Comparison of ENCODE assay signal across 8 mouse cellular contexts in genomic region chr16:18396201-18396600, GRCm38 (mm10). TPM values are rescaled to one million over a fixed set of nuclear protein-coding genes. Genes with fewer than 3 reads are reported as not detected.
DNase-seq lines count a peak whose midpoint lies in the region; ATAC-seq and TF ChIP-seq lines count a peak whose summit lies in the region.

No protein-coding gene starts in this region.

- H3K4me3 ChIP-seq in E14TG2a.4 (replicated peaks; ENCODE audit: low read length), result peak overlapping the region; percentile 17; the same call in 1 of the 2 replicates
- no peak overlapping the region for H3K4me3 ChIP-seq in forebrain, embryonic 11.5 days (ENCODE audit: low read depth, low read length)
- H3K4me3 ChIP-seq in hindbrain, embryonic 16.5 days (ENCODE audit: low read length), result no peak overlapping the region

- no peaks in the 10 kb centered on the region for H3K9me3 ChIP-seq in E14TG2a.4 (ENCODE audit: low read length)
- H3K9me3 ChIP-seq in forebrain, embryonic 11.5 days (ENCODE audit: control insufficient read depth, low read length), result no peaks in the 10 kb centered on the region
- H3K9me3 ChIP-seq in hindbrain, embryonic 16.5 days (ENCODE audit: control insufficient read depth, low read length), result no peaks in the 10 kb centered on the region

- H3K9ac ChIP-seq in forebrain, embryonic 11.5 days (ENCODE audit: low read length), result peak overlapping the region; percentile 1; the same call in 1 of the 2 replicates
- no peak overlapping the region for H3K9ac ChIP-seq in hindbrain, embryonic 16.5 days (ENCODE audit: low read depth, low read length)

- ATAC-seq in forebrain, embryonic 11.5 days (replicated peaks; ENCODE audit: low FRiP score), result no peak
- ATAC-seq in hindbrain, embryonic 16.5 days, result peak; percentile 9
- no peak for ATAC-seq in granulocyte monocyte progenitor cell, adult 5-6 weeks (replicated peaks; ENCODE audit: poor library complexity, severe bottlenecking)

- H3K27ac ChIP-seq in forebrain, embryonic 11.5 days (ENCODE audit: low read depth, low read length), result peak overlapping the region; percentile 85; the same call in 1 of the 2 replicates
- peak overlapping the region; percentile 62 for H3K27ac ChIP-seq in hindbrain, embryonic 16.5 days (ENCODE audit: low read depth, low read length)

- H3K36me3 ChIP-seq in E14TG2a.4 (ENCODE audit: insufficient read depth, low read length), result peaks cover 51% of the 10 kb centered on the region
- H3K36me3 ChIP-seq in forebrain, embryonic 11.5 days (ENCODE audit: control insufficient read depth, insufficient read depth, low read length), result peaks cover 17% of the 10 kb centered on the region; the same call in 1 of the 2 replicates
- H3K36me3 ChIP-seq in hindbrain, embryonic 16.5 days (ENCODE audit: control insufficient read depth, insufficient read depth, low read length), result peaks cover 23% of the 10 kb centered on the region

- peaks cover 85% of the 10 kb centered on the region for H3K4me1 ChIP-seq in E14TG2a.4 (replicated peaks; ENCODE audit: low read depth, low read length)
- peaks cover 51% of the 10 kb centered on the region for H3K4me1 ChIP-seq in forebrain, embryonic 11.5 days (replicated peaks; ENCODE audit: control insufficient read depth, insufficient read depth, low read length)
- H3K4me1 ChIP-seq in hindbrain, embryonic 16.5 days (ENCODE audit: control insufficient read depth, insufficient read depth, low read depth, low read length), result peaks cover 55% of the 10 kb centered on the region

- H3K4me2 ChIP-seq in forebrain, embryonic 11.5 days (ENCODE audit: low read depth, low read length, severe bottlenecking), result peak overlapping the region; percentile 94
- no peak overlapping the region for H3K4me2 ChIP-seq in hindbrain, embryonic 16.5 days (ENCODE audit: low read length)

- no peak for TF ChIP-seq CTCF in E14TG2a.4 (conservative IDR thresholded peaks at IDR 0.05; ENCODE audit: low read length)

- no peaks in the 10 kb centered on the region for H3K27me3 ChIP-seq in E14TG2a.4 (ENCODE audit: insufficient read depth, low read length)
- H3K27me3 ChIP-seq in forebrain, embryonic 11.5 days (ENCODE audit: control insufficient read depth, insufficient read depth, low read length), result no peaks in the 10 kb centered on the region
- no peaks in the 10 kb centered on the region for H3K27me3 ChIP-seq in hindbrain, embryonic 16.5 days (replicated peaks; ENCODE audit: control insufficient read depth, insufficient read depth, low read length)

- 86% methylated on average over 2 of the region's 2 CpGs for WGBS in forebrain, embryonic 11.5 days
- 66% methylated on average over 2 of the region's 2 CpGs for WGBS in hindbrain, embryonic 16.5 days

- DNase-seq in adrenal gland, postnatal 10 days, result peak; percentile 70
- no peak for DNase-seq in forebrain, embryonic 11.5 days (ENCODE audit: low spot score)
- DNase-seq in lung, postnatal 25 days (ENCODE audit: low spot score), result peak; percentile 83
- DNase-seq in frontal cortex, postnatal 25 days (ENCODE audit: low spot score in 2 of 2), result no peak
- no peak for DNase-seq in layer of hippocampus, postnatal 25 days (ENCODE audit: extremely low spot score in 1 of 2, low spot score in 1 of 2)

RNA-seq across cellular contexts. Expression of gene Txnrd2, which starts 30.0 kb away (rescaled TPM):
- total RNA-seq in adrenal gland, postnatal 10 days (2021), result 10 to 100 TPM; 61.5 to 62.8 TPM
- 24.8 and 26.7 TPM in 2 replicates for polyA plus RNA-seq in forebrain, embryonic 11.5 days (2014; fragmentation: Nextera tagmentation; extraction: Ambion mirVana)
- polyA plus RNA-seq in hindbrain, embryonic 16.5 days (2015; fragmentation: Nextera tagmentation; extraction: Ambion mirVana), result 37.5 and 40.6 TPM in 2 replicates
- 13.1 and 28.8 TPM in 2 replicates for total RNA-seq in granulocyte monocyte progenitor cell, adult 5-6 weeks (2014; fragmentation: Nextera tagmentation)
- 8.8 and 9.7 TPM in 2 replicates for total RNA-seq in granulocyte monocyte progenitor cell, adult 5-6 weeks (2017)
- 10 to 100 TPM; 19.1 to 21.8 TPM for total RNA-seq in layer of hippocampus, postnatal 25 days (2021)

RNA-seq across cellular contexts. Expression of gene Comt, which starts 30.5 kb away (rescaled TPM):
- total RNA-seq in adrenal gland, postnatal 10 days (2021), result 100 to 1,000 TPM; 131 to 148 TPM
- polyA plus RNA-seq in forebrain, embryonic 11.5 days (2014; fragmentation: Nextera tagmentation; extraction: Ambion mirVana), result 53.6 and 55.2 TPM in 2 replicates
- 119 and 123 TPM in 2 replicates for polyA plus RNA-seq in hindbrain, embryonic 16.5 days (2015; fragmentation: Nextera tagmentation; extraction: Ambion mirVana)
- 40.4 and 48.4 TPM in 2 replicates for total RNA-seq in granulocyte monocyte progenitor cell, adult 5-6 weeks (2014; fragmentation: Nextera tagmentation)
- 34.1 and 34.6 TPM in 2 replicates for total RNA-seq in granulocyte monocyte progenitor cell, adult 5-6 weeks (2017)
- total RNA-seq in layer of hippocampus, postnatal 25 days (2021), result 10 to 100 TPM; 71.8 to 81.3 TPM

RNA-seq across cellular contexts. Expression of gene Arvcf, which starts 48.2 kb away (rescaled TPM):
- total RNA-seq in adrenal gland, postnatal 10 days (2021), result 10 to 100 TPM; 29.4 to 39.2 TPM
- polyA plus RNA-seq in forebrain, embryonic 11.5 days (2014; fragmentation: Nextera tagmentation; extraction: Ambion mirVana), result 99.4 and 103 TPM in 2 replicates
- polyA plus RNA-seq in hindbrain, embryonic 16.5 days (2015; fragmentation: Nextera tagmentation; extraction: Ambion mirVana), result 68.3 and 80.3 TPM in 2 replicates
- total RNA-seq in granulocyte monocyte progenitor cell, adult 5-6 weeks (2014; fragmentation: Nextera tagmentation), result 1.8 and 1.9 TPM in 2 replicates
- 0.21 and 2.8 TPM in 2 replicates for total RNA-seq in granulocyte monocyte progenitor cell, adult 5-6 weeks (2017)
- 10 to 100 TPM; 39.5 to 45.7 TPM for total RNA-seq in layer of hippocampus, postnatal 25 days (2021)

RNA-seq across cellular contexts. Expression of gene Tango2, which starts 48.3 kb away (rescaled TPM):
- 10 to 100 TPM; 32.8 to 37.0 TPM for total RNA-seq in adrenal gland, postnatal 10 days (2021)
- 39.1 and 40.4 TPM in 2 replicates for polyA plus RNA-seq in forebrain, embryonic 11.5 days (2014; fragmentation: Nextera tagmentation; extraction: Ambion mirVana)
- polyA plus RNA-seq in hindbrain, embryonic 16.5 days (2015; fragmentation: Nextera tagmentation; extraction: Ambion mirVana), result 101 and 112 TPM in 2 replicates
- total RNA-seq in granulocyte monocyte progenitor cell, adult 5-6 weeks (2014; fragmentation: Nextera tagmentation), result 20.3 and 30.5 TPM in 2 replicates
- total RNA-seq in granulocyte monocyte progenitor cell, adult 5-6 weeks (2017), result 5.4 and 8.8 TPM in 2 replicates
- 100 to 1,000 TPM; 115 to 121 TPM for total RNA-seq in layer of hippocampus, postnatal 25 days (2021)

Comparison
In these comparisons a context has a peak if more than half of its experiments do, and no peak if none do; other contexts are left out.
1. DNase-seq: peak in adrenal gland, postnatal 10 days (single experiment) and lung, postnatal 25 days (single experiment); none in forebrain, embryonic 11.5 days (single experiment), frontal cortex, postnatal 25 days (0 of 2) and layer of hippocampus, postnatal 25 days (0 of 2).
2. RNA of gene Arvcf, which starts 48.2 kb away (total RNA-seq): 39.5 to 45.7 TPM in layer of hippocampus, postnatal 25 days and 29.4 to 39.2 TPM in adrenal gland, postnatal 10 days; 0.21 to 2.8 TPM in granulocyte monocyte progenitor cell, adult 5-6 weeks; every median in the first group is over 4 times any median in the second.